Mouse (Mus musculus): ENCODE data around the gene Pou2f1. TPM values are rescaled to one million over a fixed set of nuclear protein-coding genes. Genes with fewer than 3 reads are reported as not detected.

The Pou2f1 gene
- polyA plus RNA-seq, 1 experiment from 2014 or later: 27.9 TPM

DNA sequence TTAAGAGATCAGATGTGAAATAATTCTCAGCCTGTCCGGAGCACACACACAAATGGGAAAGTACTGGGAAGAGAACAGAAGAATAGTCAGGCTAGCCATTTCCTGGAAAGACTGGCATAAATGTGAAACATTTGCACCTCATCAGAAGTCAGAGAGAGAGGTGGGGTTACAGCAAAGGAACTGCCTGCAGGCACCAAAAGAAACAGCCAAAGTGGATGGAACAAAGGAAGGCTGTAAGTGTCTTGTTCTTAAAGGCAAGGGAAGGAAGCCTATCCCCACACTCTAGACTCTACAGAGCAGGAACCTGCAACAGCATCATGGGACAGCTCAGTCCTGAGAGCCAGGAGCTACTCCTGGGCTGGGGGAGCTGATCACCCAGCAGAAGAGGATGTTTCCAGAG is 39.0 kb upstream of the Pou2f1 start:
- Histone ChIP-seq H3K27ac (replicated peaks; ENCODE audit: low read depth, low read length) (no peak overlapping the region), H3K9me3 (ENCODE audit: control insufficient read depth, low read length) (no peaks in the 10 kb centered on the region), H3K4me2 (ENCODE audit: low read length) (no peak overlapping the region), H3K4me3 (replicated peaks; ENCODE audit: low read depth, low read length) (no peak overlapping the region), H3K27me3 (ENCODE audit: control insufficient read depth, insufficient read depth, low read length) (peaks cover 3% of the 10 kb centered on the region; the same call in 1 of the 2 replicates), H3K36me3 (ENCODE audit: control insufficient read depth, insufficient read depth, low read length) (no peaks in the 10 kb centered on the region), H3K4me1 (ENCODE audit: control insufficient read depth, insufficient read depth, low read length) (peaks cover 17% of the 10 kb centered on the region), H3K9ac (replicated peaks; ENCODE audit: low read length) (no peak overlapping the region)
- no peak for ATAC-seq (ENCODE audit: low FRiP score, low TSS enrichment)
- 36% methylated on average over 1 of the region's 1 CpGs for WGBS
- no peak for DNase-seq

DNA sequence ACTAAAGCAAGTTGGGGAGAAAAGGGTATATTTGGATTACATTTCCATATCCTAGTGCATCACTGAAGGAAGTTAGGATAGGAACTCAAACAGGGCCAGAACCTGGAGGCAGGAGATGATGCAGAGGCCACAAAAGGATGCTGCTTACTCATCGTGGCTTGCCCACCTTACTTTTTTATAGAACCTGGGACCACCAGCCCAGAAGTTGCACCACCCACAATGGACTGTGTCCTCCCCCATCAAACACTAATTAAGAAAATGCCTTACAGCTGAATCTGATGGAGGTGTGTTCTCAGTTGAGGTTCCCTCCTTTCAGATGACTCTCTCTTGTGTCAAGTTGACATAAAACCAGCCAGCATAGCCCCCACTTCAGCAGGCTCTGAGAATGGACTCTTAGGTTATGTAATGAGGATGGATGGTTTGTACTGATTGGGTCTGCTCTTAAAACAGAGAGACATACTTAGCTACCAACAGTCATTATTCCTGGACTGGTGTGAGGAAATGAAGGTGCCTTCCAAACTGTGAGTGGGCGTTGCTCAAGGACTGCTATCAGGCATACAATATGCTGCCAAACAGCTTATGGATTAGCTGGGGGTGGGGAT is 36.4 kb upstream of the Pou2f1 start:
- H3K27ac ChIP-seq (replicated peaks; ENCODE audit: low read depth, low read length): no peak overlapping the region
- H3K4me3 ChIP-seq (replicated peaks; ENCODE audit: low read depth, low read length): no peak overlapping the region
- ATAC-seq (ENCODE audit: low FRiP score, low TSS enrichment) (no peak), DNase-seq (no peak)
- peaks cover 3% of the 10 kb centered on the region; the same call in 1 of the 2 replicates for H3K4me1 ChIP-seq (ENCODE audit: control insufficient read depth, insufficient read depth, low read length)
- 89% methylated on average over 2 of the region's 2 CpGs for WGBS
- no peaks in the 10 kb centered on the region for H3K9me3 ChIP-seq (ENCODE audit: control insufficient read depth, low read length)
- no peaks in the 10 kb centered on the region for H3K27me3 ChIP-seq (ENCODE audit: control insufficient read depth, insufficient read depth, low read length)
- H3K36me3 ChIP-seq (ENCODE audit: control insufficient read depth, insufficient read depth, low read length): no peaks in the 10 kb centered on the region
- H3K4me2 ChIP-seq (ENCODE audit: low read length): no peak overlapping the region
- H3K9ac ChIP-seq (replicated peaks; ENCODE audit: low read length): no peak overlapping the region

DNA sequence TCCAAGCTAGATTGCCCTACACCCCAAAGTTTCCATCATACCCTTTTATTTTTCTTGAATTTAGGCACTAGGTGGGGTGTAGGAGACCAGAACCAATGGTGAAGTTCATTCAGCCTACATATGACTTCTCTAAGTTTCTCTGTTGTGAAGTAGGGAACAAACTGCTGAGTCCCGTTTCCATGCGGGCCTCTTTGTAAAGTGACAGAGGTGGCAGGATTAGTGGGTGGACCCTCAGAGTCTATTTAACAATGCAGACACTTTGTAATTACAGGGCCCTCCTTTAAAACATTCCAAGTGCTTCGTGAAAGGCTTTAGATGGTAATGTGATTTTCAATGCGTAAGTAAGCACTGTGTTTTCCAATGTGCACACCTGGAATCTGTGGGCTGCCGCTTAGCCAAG is 32.6 kb upstream of the Pou2f1 start:
- DNase-seq: no peak
- Histone ChIP-seq H3K4me1 (ENCODE audit: control insufficient read depth, insufficient read depth, low read length) (no peaks in the 10 kb centered on the region), H3K9ac (replicated peaks; ENCODE audit: low read length) (no peak overlapping the region), H3K4me3 (replicated peaks; ENCODE audit: low read depth, low read length) (no peak overlapping the region), H3K9me3 (ENCODE audit: control insufficient read depth, low read length) (no peaks in the 10 kb centered on the region), H3K27ac (replicated peaks; ENCODE audit: low read depth, low read length) (no peak overlapping the region), H3K36me3 (ENCODE audit: control insufficient read depth, insufficient read depth, low read length) (no peaks in the 10 kb centered on the region), H3K4me2 (ENCODE audit: low read length) (no peak overlapping the region), H3K27me3 (ENCODE audit: control insufficient read depth, insufficient read depth, low read length) (no peaks in the 10 kb centered on the region)
- WGBS: 16% methylated on average over 5 of the region's 5 CpGs
- no peak for ATAC-seq (ENCODE audit: low FRiP score, low TSS enrichment)

DNA sequence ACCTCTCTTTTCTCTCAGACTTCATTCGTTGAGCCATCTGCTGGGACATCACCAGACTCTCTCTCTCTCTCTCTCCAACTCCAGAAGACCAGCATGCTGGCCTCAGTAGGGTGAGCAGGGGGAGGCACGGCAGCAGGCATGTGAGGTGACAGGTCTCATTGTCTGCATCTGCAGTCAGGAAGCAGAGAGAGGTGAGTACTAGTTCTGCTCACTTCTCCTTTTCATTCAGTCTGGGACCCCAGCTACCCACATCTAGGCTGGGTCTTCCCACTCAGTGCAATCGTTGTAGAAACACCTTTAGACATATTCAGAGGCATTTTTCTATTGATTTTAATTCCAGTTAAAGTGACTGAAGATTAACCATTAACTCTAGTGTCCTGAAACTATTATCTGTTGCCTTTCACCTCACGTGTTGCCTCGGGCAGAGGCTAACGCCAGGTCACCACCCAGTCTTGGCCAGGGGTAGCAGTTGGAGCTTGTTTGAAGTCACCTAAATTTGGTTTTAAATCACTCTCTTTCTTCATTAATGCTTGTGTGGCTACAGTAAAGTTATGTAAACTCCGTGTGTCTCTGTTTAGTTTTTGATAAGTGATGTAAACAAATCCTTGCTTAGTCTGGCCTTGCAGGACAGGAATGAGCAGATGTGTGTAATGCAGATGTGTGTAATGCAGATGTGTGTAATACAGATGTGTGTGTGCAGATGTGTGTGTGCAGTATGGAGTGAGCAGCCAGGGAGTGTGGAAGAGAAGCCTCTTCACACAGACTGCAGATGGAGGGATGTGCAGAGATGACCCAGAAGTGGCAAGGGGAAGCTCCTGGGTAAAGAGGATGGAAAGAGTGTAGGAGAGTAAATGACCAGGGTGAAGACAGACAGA is 29.4 kb upstream of the Pou2f1 start:
- Histone ChIP-seq H3K36me3 (ENCODE audit: control insufficient read depth, insufficient read depth, low read length) (no peaks in the 10 kb centered on the region), H3K4me2 (ENCODE audit: low read length) (no peak overlapping the region), H3K4me3 (replicated peaks; ENCODE audit: low read depth, low read length) (no peak overlapping the region), H3K9me3 (ENCODE audit: control insufficient read depth, low read length) (no peaks in the 10 kb centered on the region), H3K27ac (replicated peaks; ENCODE audit: low read depth, low read length) (no peak overlapping the region), H3K9ac (replicated peaks; ENCODE audit: low read length) (no peak overlapping the region), H3K4me1 (ENCODE audit: control insufficient read depth, insufficient read depth, low read length) (no peaks in the 10 kb centered on the region), H3K27me3 (ENCODE audit: control insufficient read depth, insufficient read depth, low read length) (no peaks in the 10 kb centered on the region)
- no peak for DNase-seq
- WGBS: 81% methylated on average over 7 of the region's 7 CpGs
- no peak for ATAC-seq (ENCODE audit: low FRiP score, low TSS enrichment)

DNA sequence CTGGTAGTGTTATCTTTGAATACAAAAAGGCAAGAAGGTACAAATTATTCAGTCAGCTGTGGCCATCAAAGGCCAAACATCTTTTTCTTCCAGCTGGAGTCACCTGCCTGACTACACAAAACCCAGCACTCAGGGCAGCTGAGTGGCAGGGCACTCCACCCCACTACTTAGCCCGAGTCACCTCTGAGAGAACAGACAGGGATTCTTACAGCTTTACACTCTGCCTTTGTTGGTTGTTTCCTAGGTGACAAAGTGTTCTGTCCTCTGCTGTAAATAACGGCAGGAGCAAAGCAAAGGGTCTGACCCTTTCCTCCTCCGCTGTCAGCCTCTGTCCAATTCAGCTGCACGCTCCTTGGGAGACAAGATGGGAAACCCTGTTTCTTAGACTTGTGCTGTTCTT is 21.5 kb upstream of the Pou2f1 start:
- Histone ChIP-seq H3K4me2 (ENCODE audit: low read length) (no peak overlapping the region), H3K27me3 (ENCODE audit: control insufficient read depth, insufficient read depth, low read length) (no peaks in the 10 kb centered on the region), H3K9me3 (ENCODE audit: control insufficient read depth, low read length) (no peaks in the 10 kb centered on the region), H3K36me3 (ENCODE audit: control insufficient read depth, insufficient read depth, low read length) (no peaks in the 10 kb centered on the region), H3K27ac (replicated peaks; ENCODE audit: low read depth, low read length) (no peak overlapping the region), H3K4me1 (ENCODE audit: control insufficient read depth, insufficient read depth, low read length) (0 out of 2 replicates have a peak, but pooled peaks cover 3% of the 10 kb centered on the region), H3K9ac (replicated peaks; ENCODE audit: low read length) (no peak overlapping the region), H3K4me3 (replicated peaks; ENCODE audit: low read depth, low read length) (no peak overlapping the region)
- DNase-seq: peak; percentile 13
- no peak for ATAC-seq (ENCODE audit: low FRiP score, low TSS enrichment)
- WGBS: 10% methylated on average over 4 of the region's 4 CpGs

DNA sequence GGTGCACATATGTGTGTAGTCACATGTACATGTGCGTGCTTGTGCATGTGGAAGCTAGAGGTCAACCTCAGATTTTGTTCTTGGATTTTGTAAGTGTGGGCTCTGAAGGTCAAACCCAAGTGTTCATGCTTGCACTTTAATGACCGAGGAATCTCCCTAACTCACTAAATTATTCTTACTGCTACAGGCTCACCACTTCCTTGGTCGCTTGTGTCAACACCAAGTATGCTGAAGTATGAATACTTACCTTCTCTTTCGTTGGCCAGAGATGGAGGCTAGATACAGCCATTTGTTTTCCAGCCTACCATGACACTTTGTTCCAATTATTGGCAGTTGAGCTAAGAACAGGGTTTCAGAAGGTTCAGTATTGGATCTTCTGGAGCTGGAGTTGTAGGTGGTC is 14.7 kb upstream of the Pou2f1 start:
- Histone ChIP-seq H3K27ac (replicated peaks; ENCODE audit: low read depth, low read length) (no peak overlapping the region), H3K9me3 (ENCODE audit: control insufficient read depth, low read length) (no peaks in the 10 kb centered on the region), H3K4me1 (ENCODE audit: control insufficient read depth, insufficient read depth, low read length) (no peaks in the 10 kb centered on the region), H3K36me3 (ENCODE audit: control insufficient read depth, insufficient read depth, low read length) (no peaks in the 10 kb centered on the region), H3K4me2 (ENCODE audit: low read length) (no peak overlapping the region), H3K27me3 (ENCODE audit: control insufficient read depth, insufficient read depth, low read length) (no peaks in the 10 kb centered on the region), H3K9ac (replicated peaks; ENCODE audit: low read length) (no peak overlapping the region), H3K4me3 (replicated peaks; ENCODE audit: low read depth, low read length) (no peak overlapping the region)
- DNase-seq (no peak), ATAC-seq (ENCODE audit: low FRiP score, low TSS enrichment) (no peak)
- WGBS: 93% methylated on average over 4 of the region's 4 CpGs

DNA sequence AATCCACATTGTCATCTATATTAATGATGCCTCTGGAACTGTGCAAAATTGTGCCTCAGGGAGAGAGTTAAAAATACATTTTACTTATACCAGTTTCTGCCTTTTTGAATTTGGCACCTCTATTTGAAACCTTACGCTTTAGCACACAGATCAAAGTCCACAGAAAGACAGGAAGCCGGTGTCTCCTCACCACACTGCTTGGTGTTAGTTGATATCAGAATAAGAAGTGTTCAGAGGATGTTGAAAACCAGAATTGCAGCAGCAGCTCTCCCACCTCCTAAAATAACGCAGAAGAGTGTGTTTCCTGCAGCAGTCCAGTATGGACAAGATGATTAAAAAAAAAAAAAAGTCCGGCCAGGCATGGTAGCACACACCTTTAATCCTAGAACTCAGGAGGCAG is 13.8 kb upstream of the Pou2f1 start:
- no peak overlapping the region for H3K27ac ChIP-seq (replicated peaks; ENCODE audit: low read depth, low read length)
- no peak for DNase-seq
- no peaks in the 10 kb centered on the region for H3K27me3 ChIP-seq (ENCODE audit: control insufficient read depth, insufficient read depth, low read length)
- H3K4me3 ChIP-seq (replicated peaks; ENCODE audit: low read depth, low read length): no peak overlapping the region
- H3K9ac ChIP-seq (replicated peaks; ENCODE audit: low read length): no peak overlapping the region
- WGBS: 80% methylated on average over 4 of the region's 4 CpGs
- no peaks in the 10 kb centered on the region for H3K36me3 ChIP-seq (ENCODE audit: control insufficient read depth, insufficient read depth, low read length)
- no peaks in the 10 kb centered on the region for H3K4me1 ChIP-seq (ENCODE audit: control insufficient read depth, insufficient read depth, low read length)
- H3K4me2 ChIP-seq (ENCODE audit: low read length): no peak overlapping the region
- H3K9me3 ChIP-seq (ENCODE audit: control insufficient read depth, low read length): no peaks in the 10 kb centered on the region
- ATAC-seq (ENCODE audit: low FRiP score, low TSS enrichment): no peak

DNA sequence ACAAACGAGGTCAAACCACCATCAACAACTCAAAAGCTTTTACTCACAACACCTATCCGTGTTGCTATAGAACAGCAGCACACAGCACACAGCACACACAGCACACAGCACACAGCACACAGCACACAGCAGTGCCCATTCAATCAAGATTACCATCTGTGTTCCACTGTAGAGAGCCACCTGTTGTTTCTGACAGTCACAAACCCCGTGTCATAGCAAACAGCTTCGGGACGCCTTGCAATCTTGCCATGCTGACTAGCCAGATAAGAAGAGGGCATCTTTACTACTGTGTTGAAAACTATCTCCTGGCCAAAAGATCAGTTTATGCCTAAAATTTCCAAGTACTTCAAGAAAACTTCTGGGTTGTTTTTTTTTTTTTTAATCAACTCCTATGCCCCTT is 12.1 kb upstream of the Pou2f1 start:
- 64% methylated on average over 5 of the region's 5 CpGs for WGBS
- H3K36me3 ChIP-seq (ENCODE audit: control insufficient read depth, insufficient read depth, low read length): no peaks in the 10 kb centered on the region
- H3K27ac ChIP-seq (replicated peaks; ENCODE audit: low read depth, low read length): no peak overlapping the region
- H3K9ac ChIP-seq (replicated peaks; ENCODE audit: low read length): no peak overlapping the region
- H3K9me3 ChIP-seq (ENCODE audit: control insufficient read depth, low read length): no peaks in the 10 kb centered on the region
- H3K4me2 ChIP-seq (ENCODE audit: low read length): no peak overlapping the region
- H3K27me3 ChIP-seq (ENCODE audit: control insufficient read depth, insufficient read depth, low read length): no peaks in the 10 kb centered on the region
- ATAC-seq (ENCODE audit: low FRiP score, low TSS enrichment) (no peak), DNase-seq (no peak)
- no peak overlapping the region for H3K4me3 ChIP-seq (replicated peaks; ENCODE audit: low read depth, low read length)
- no peaks in the 10 kb centered on the region for H3K4me1 ChIP-seq (ENCODE audit: control insufficient read depth, insufficient read depth, low read length)

DNA sequence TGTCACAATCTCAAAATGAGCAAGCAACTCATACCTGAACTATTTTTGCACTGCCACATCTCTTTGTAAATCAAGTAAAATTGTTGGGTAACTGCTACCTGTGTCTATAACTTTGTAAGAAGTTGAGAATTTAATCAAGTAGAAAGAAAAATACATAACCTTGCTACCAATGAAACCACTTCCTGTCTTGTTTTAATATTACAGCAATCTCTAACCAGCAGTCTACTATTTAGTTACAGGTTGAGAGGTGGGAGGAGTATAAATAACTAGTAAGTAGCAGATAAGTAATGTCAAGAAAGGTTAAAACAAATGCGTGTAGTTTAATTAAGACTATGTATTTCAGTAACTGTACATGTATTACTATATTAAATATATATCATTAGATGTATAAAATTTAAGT is 7.6 kb upstream of the Pou2f1 start:
- 98% methylated on average over 1 of the region's 1 CpGs for WGBS
- ATAC-seq (ENCODE audit: low FRiP score, low TSS enrichment): no peak
- no peaks in the 10 kb centered on the region for H3K36me3 ChIP-seq (ENCODE audit: control insufficient read depth, insufficient read depth, low read length)

More for the DNA sequence above, 7.6 kb upstream of the Pou2f1 start:
- Histone ChIP-seq H3K9ac (replicated peaks; ENCODE audit: low read length) (no peak overlapping the region), H3K4me2 (ENCODE audit: low read length) (no peak overlapping the region), H3K4me3 (replicated peaks; ENCODE audit: low read depth, low read length) (no peak overlapping the region), H3K4me1 (ENCODE audit: control insufficient read depth, insufficient read depth, low read length) (no peaks in the 10 kb centered on the region), H3K27ac (replicated peaks; ENCODE audit: low read depth, low read length) (no peak overlapping the region), H3K9me3 (ENCODE audit: control insufficient read depth, low read length) (no peaks in the 10 kb centered on the region), H3K27me3 (ENCODE audit: control insufficient read depth, insufficient read depth, low read length) (no peaks in the 10 kb centered on the region)
- DNase-seq: no peak

Data from midbrain, embryonic 14.5 days (tissue).